Mouse (Mus musculus) left cerebral cortex, adult 8-10 months (tissue): ENCODE measurements around the gene Sele. TPM values are rescaled to one million over a fixed set of nuclear protein-coding genes. Genes with fewer than 3 reads are reported as not detected.

Source experiments
- DNase-seq, 2 experiments: peaks; one replicate each; pipeline ENCODE4 v3.0.0; 2022; ENCODE audit warnings: low spot score in 2 of 2
- total RNA-seq, 4 experiments: library from RNA; stranded (reverse); gene quantifications; 2 replicates each; pipeline ENCODE4 v1.2.4; 2022

The Sele gene
- total RNA-seq, 4 experiments from 2014 or later = 0.12 TPM; not detected in 3

DNA sequence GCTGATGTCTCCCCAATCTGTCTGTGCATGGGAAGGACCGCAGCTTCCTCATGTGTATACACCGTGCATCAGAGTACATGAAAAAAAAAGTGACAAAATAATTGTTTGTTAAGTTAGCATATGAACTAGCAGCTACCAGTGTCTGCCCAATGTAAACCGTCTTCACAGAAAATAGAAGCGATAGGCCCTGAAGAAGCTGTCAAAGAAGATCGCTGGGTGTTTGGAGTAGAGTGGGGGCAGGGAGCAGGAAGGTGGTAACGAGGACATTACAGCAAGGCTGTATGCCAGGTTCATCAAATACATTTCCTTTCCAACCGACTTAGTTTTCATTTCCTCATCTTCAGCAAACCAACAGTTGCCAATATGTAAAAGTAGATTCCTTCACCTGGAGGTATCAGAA, 23.1 kb downstream of the Sele start:
- DNase-seq = no peak

- DNase-seq = no peak
These were observed 24.0 kb downstream of the Sele start for GRCm38 (mm10) chr1:164072001-164072400.

- no peak for DNase-seq
These were observed 25.1 kb downstream of the Sele start for GRCm38 (mm10) chr1:164073091-164073490.

GRCm38 (mm10) chr1:164073803-164074202, 25.8 kb downstream of the Sele start:
- no peak for DNase-seq

DNA sequence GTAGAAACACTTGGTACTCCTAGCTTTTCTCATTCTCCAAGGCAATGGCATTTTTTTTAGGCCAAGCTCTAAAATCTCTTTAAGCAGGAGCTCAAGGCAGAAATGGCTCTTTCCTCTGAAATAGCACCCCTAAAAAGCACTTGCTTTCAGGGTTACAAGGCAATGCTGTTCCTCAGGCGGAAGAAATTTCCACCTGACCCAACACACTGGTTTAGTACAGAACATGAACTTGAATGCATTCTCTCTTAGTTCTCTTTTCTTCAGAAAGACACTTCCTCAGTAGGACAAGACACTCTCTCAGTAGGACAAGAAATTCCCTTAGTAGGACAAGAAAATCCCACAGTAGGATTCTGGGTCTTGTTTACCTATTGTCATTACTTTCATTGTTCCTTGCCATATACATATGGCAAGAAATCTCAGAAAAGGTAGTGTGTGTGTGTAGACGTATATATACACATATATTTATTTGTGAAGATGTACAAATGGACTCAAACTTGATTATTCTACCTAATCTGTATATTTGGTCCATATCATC, 26.6 kb downstream of the Sele start:
- DNase-seq = no peak

DNA sequence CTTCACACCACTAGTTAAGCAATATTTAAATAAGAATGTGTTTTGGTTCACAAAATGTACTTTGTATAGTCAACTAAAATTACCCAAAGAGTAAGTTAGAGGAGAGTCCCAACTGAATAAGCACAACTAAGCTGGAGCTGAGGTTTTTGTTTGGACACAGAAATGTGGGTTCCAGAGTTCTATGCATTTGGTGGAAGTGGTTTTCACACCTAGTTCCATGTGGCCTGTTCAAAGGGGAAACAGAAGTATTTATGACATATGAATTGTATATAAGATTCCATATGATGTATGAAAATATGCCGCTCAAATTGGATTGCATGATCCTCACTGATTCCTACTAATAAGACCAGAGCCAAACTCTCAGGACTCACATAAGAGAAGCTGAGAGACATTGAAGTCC, 27.4 kb downstream of the Sele start:
- no peak for DNase-seq

DNA sequence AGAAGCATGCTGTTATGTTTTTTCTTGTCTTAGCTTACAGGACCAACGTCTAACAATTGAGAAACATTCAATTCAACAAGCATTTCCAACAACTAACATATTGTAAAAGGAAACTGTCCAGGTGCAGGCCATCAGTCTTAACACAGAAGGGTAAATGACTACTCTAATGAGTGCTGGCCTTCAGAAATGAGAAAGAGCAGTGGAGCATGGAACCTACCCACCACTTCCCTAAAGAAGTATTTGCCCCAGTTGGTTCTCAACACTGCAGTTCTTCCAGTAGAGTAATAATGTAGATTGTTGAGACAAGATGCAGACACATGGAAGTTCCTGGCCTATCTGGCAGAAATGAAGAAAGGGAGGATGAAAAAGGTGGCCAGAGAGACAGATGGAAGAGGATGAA, 28.4 kb downstream of the Sele start:
- DNase-seq = no peak

GRCm38 (mm10) chr1:164077031-164077430, 29.0 kb downstream of the Sele start:
- DNase-seq = no peak

DNA sequence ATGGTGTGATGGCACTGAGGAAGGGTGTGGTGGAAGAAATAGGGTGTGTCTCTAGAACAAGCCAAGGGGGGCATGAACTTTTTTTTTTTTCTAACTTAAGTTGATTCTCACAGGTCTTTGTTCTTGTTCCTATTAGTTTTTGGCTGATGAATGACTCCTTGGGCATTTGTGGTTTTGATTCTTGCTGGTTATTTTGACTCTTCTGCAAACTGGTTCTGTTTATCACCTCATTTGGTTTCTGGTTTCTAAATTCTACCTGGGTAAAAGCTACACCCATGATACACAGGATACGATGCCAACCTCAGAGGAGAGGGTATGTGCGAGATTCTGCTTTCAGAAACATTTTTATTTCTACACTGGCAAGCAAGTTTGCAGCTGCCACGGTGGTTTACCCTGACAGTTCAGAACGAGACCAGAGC, 30.3 kb downstream of the Sele start:
- DNase-seq = no peak

- no peak for DNase-seq
These were observed 31.1 kb downstream of the Sele start for GRCm38 (mm10) chr1:164079091-164079490.

- DNase-seq = no peak
These were observed 35.0 kb downstream of the Sele start for GRCm38 (mm10) chr1:164083046-164083445.

DNA sequence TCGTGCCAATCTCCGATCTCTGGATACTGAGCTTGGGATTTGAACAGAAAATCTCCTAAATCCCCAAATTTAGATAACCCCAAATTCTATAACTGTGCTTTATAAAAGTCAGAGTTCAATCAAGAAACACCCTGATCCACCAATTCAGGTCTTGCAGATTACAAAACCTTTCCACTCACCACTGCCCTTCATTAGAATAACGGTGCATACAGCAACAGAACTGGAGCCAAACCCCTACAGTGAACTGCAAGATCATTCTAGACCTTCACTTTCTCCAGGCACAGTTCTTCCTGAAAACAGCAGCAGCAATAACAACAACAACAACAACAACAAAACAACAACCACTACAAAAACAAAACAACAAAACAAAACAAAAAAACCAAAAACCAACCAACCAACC, 38.8 kb downstream of the Sele start:
- no peak for DNase-seq

GRCm38 (mm10) chr1:164087872-164088271, 39.8 kb downstream of the Sele start:
- DNase-seq = no peak

GRCm38 (mm10) chr1:164096780-164097179, 48.7 kb downstream of the Sele start:
- no peak for DNase-seq

DNA sequence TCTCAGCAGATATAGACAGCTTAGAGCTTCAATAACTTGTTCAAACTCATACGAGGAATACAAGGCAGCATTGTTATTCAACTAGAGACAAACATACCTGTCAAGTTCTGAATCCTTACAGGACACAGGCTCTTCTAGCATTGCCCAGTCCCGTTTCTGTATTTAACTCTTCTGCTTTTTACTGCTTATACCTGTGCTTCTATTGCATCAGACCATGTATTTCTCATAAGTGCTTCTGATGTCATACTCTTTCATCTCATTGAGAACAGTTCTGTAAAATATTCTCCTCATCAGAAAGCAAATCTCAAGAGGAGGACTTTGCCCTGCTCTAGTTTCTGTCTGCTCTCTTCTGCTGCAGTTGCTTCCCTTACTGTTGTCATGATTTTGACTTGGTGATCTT, 49.9 kb downstream of the Sele start:
- DNase-seq = no peak

DNA sequence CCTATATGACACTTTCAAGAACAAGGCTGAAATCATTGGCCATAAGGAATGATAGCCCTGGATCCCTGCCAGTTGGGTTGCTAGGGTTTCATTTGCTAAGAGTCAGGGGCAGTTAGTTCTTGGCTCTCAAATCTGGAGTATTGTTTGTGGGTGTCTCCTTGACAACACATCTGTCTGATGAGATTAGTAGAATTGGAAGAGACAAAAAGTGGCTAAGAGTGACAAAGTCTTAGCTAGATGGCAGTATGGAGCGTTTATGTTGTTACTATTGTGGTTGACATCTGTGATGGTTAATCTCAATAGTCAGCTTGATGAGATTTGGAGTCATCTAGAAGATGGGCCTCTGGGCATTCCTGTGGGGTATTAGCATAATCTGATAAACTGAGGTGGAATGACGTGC, 50.3 kb downstream of the Sele start:
- no peak for DNase-seq

Other genes with a start within 250 kb of the Sele start
- gene Scyl3, start 119.1 kb upstream of the Sele start, total RNA-seq = 10 to 100 TPM; 23.9 to 27.7 (median 24.9) TPM
- 1 to 10 TPM in 3 of 4 experiments, under 1 TPM in 1; 0.95 to 2.5 (median 1.5) TPM for gene BC055324, start 53.4 kb upstream of the Sele start, total RNA-seq
- gene Mettl18, start 53.3 kb upstream of the Sele start, total RNA-seq = 1 to 10 TPM; 5.4 to 6.3 (median 5.9) TPM
- gene Sell, start 13.7 kb downstream of the Sele start, total RNA-seq = under 1 TPM in 1 of 4 experiments, not detected in 3; 0.32 TPM
- not detected for gene Selp, start 67.0 kb downstream of the Sele start, total RNA-seq
- 1 to 10 TPM in 2 of 4 experiments, under 1 TPM in 2; 0.33 to 3.9 (median 1.0) TPM for gene F5, start 103.6 kb downstream of the Sele start, total RNA-seq
- gene Slc19a2, start 200.8 kb downstream of the Sele start, total RNA-seq = 10 to 100 TPM; 12.6 to 15.1 (median 13.7) TPM
- 10 to 100 TPM; 23.6 to 25.6 (median 24.5) TPM for gene Ccdc181, start 227.4 kb downstream of the Sele start, total RNA-seq